Mouse (Mus musculus): ENCODE results near the gene Phf2. TPM values are rescaled to one million over a fixed set of nuclear protein-coding genes. Genes with fewer than 3 reads are reported as not detected.

Phf2 gene
- 53.9 and 69.2 TPM in 2 replicates for polyA plus RNA-seq (2012; ENCODE audit: low replicate concordance)

GRCm38 (mm10) chr13:48870771-48871731, at the start of gene Phf2:
Gene Phf2, minus strand, starts transcription at chr13:48871119.

Other genes starting within 250 kb of the Phf2 start
- gene Ptpdc1, start 245.5 kb downstream of the Phf2 start, polyA plus RNA-seq (2012; ENCODE audit: low replicate concordance) = 0.26 and 0.69 TPM in 2 replicates
- 0.20 TPM in 1 of 2 replicates, not detected in the other for gene Barx1, start 208.1 kb downstream of the Phf2 start, polyA plus RNA-seq (2012; ENCODE audit: low replicate concordance)
- 182 and 275 TPM in 2 replicates for gene Fam120a, start 96.9 kb upstream of the Phf2 start, polyA plus RNA-seq (2012; ENCODE audit: low replicate concordance)

Data from leukemia stem cell, adult 10-12 weeks (primary cell).